Mouse (Mus musculus) limb, embryonic 14.5 days (tissue): ENCODE results near the gene Tusc2. TPM values are rescaled to one million over a fixed set of nuclear protein-coding genes. Genes with fewer than 3 reads are reported as not detected.
A peak's percentile ranks its signal among the peaks of the same experiment; 100 is the strongest.

Source experiments
- ATAC-seq: fragments of 200-750 bp; cut with Nextera tagmentation; 2 replicates; pipeline ENCODE4 v1.8.0; 2017; ENCODE audit warnings: low read depth, moderate number of reproducible peaks, moderate TSS enrichment; ENCODE audit not compliant: low FRiP score
- DNase-seq: peaks from one replicate; pipeline ENCODE4 v3.0.0-alpha.2; 2015; ENCODE audit warnings: low spot score
- H3K27ac ChIP-seq: fragments of 300-500 bp; sonication (generic); replicated peaks from 2 replicates; pipeline ENCODE4 v1.5.1; 2014; ENCODE audit warnings: low read depth, mild to moderate bottlenecking, low read length, moderate library complexity, mixed read lengths
- H3K27me3 ChIP-seq: fragments of 300-500 bp; sonication (generic); 2 replicates; pipeline ENCODE4 v1.6.1; 2014; ENCODE audit warnings: low read length, mixed read lengths; ENCODE audit not compliant: control insufficient read depth, insufficient read depth
- H3K36me3 ChIP-seq: fragments of 300-500 bp; sonication (generic); 2 replicates; pipeline ENCODE4 v1.6.1; 2014; ENCODE audit warnings: mild to moderate bottlenecking, low read length, moderate library complexity, mixed read lengths; ENCODE audit not compliant: control insufficient read depth, insufficient read depth
- H3K4me1 ChIP-seq: fragments of 300-500 bp; sonication (generic); 2 replicates; pipeline ENCODE4 v1.6.1; 2014; ENCODE audit warnings: antibody characterized with exemption, low read length, mixed read lengths; ENCODE audit not compliant: control insufficient read depth, insufficient read depth
- H3K4me2 ChIP-seq: fragments of 300-500 bp; sonication (generic); replicated peaks from 2 replicates; pipeline ENCODE4 v1.6.1; 2014; ENCODE audit warnings: low read depth, mild to moderate bottlenecking, low read length, moderate library complexity; ENCODE audit not compliant: severe bottlenecking
- H3K4me3 ChIP-seq: fragments of 300-500 bp; sonication (generic); replicated peaks from 2 replicates; pipeline ENCODE4 v1.5.1; 2014; ENCODE audit warnings: low read length
- H3K9ac ChIP-seq: fragments of 300-500 bp; sonication (generic); 2 replicates; pipeline ENCODE4 v1.6.1; 2014; ENCODE audit warnings: mild to moderate bottlenecking, low read depth, low read length, moderate library complexity; ENCODE audit not compliant: severe bottlenecking
- H3K9me3 ChIP-seq: fragments of 300-500 bp; sonication (generic); 2 replicates; pipeline ENCODE4 v1.6.1; 2016; ENCODE audit warnings: low read length; ENCODE audit not compliant: control insufficient read depth
- POLR2A ChIP-seq: fragments of 200-500 bp; IDR thresholded peaks from 2 replicates; pipeline ENCODE4 v1.8.0; 2012; ENCODE audit warnings: inconsistent platforms, mild to moderate bottlenecking, moderate library complexity, borderline replicate concordance; ENCODE audit not compliant: insufficient read depth, insufficient read length; ENCODE audit errors: extremely low read depth
- WGBS: fragments of 180-500 bp; shearing (Covaris S2); extraction: QIAGEN DNeasy Blood & Tissue Kit; methylation state at CpG from one replicate; pipeline ENCODE4 v1.1.7; 2014; 5-methylcytosine and 5-hydroxymethylcytosine counted together
- polyA plus RNA-seq, 2 experiments: library from polyadenylated mRNA; depleted of rRNA in 1 of 2; stranded (reverse) in 1 of 2; unstranded in 1 of 2; fragments of >200 nt; fragmentation: Nextera tagmentation in 1 of 2; extraction: Ambion mirVana in 1 of 2; gene quantifications; 2 replicates each; pipeline versions ENCODE4 v1.2.1 to v1.2.3; 2012 to 2014

Gene Tusc2
- polyA plus RNA-seq, 2 experiments: 35.8 to 43.0 TPM

GRCm38 (mm10) chr9:107542721-107543120, 20.3 kb upstream of the Tusc2 start:
- no peak for DNase-seq
- peaks cover 40% of the 10 kb centered on the region for H3K36me3 ChIP-seq
- no peak overlapping the region for H3K27ac ChIP-seq
- H3K9ac ChIP-seq: peak overlapping the region; percentile 52
- H3K4me3 ChIP-seq: peak overlapping the region; percentile 72
- no peaks in the 10 kb centered on the region for H3K9me3 ChIP-seq
- H3K27me3 ChIP-seq: no peaks in the 10 kb centered on the region
- peak overlapping the region; percentile 93 for H3K4me2 ChIP-seq
- 41% methylated on average over 8 of the region's 8 CpGs for WGBS
- H3K4me1 ChIP-seq: peaks cover 28% of the 10 kb centered on the region
- TF ChIP-seq POLR2A: no peak
- no peak for ATAC-seq

- H3K4me3 ChIP-seq: no peak overlapping the region
- WGBS: 88% methylated on average over 11 of the region's 11 CpGs
- no peak overlapping the region for H3K27ac ChIP-seq
- H3K27me3 ChIP-seq: no peaks in the 10 kb centered on the region
- ATAC-seq (no peak), DNase-seq (no peak)
- H3K4me2 ChIP-seq: peak overlapping the region; percentile 93; the same call in 1 of the 2 replicates
- H3K9me3 ChIP-seq: no peaks in the 10 kb centered on the region
- H3K9ac ChIP-seq: no peak overlapping the region
- TF ChIP-seq POLR2A: no peak
- peaks cover 34% of the 10 kb centered on the region for H3K36me3 ChIP-seq
- H3K4me1 ChIP-seq: peaks cover 28% of the 10 kb centered on the region
These were observed 19.8 kb upstream of the Tusc2 start for GRCm38 (mm10) chr9:107543299-107543698.

GRCm38 (mm10) chr9:107544196-107544700, 18.8 kb upstream of the Tusc2 start:
- H3K9ac ChIP-seq: no peak overlapping the region
- no peak for ATAC-seq
- peaks cover 28% of the 10 kb centered on the region for H3K4me1 ChIP-seq
- no peak for DNase-seq
- no peaks in the 10 kb centered on the region for H3K9me3 ChIP-seq
- no peak overlapping the region for H3K4me2 ChIP-seq
- no peak overlapping the region for H3K4me3 ChIP-seq
- 93% methylated on average over 17 of the region's 17 CpGs for WGBS
- no peak overlapping the region for H3K27ac ChIP-seq
- no peaks in the 10 kb centered on the region for H3K27me3 ChIP-seq
- TF ChIP-seq POLR2A: no peak
- peaks cover 25% of the 10 kb centered on the region for H3K36me3 ChIP-seq

GRCm38 (mm10) chr9:107544729-107545128, 18.3 kb upstream of the Tusc2 start:
- TF ChIP-seq POLR2A: no peak
- no peak overlapping the region for H3K27ac ChIP-seq

GRCm38 (mm10) chr9:107545199-107545598, 17.9 kb upstream of the Tusc2 start:
- Histone ChIP-seq H3K4me1 (peaks cover 28% of the 10 kb centered on the region), H3K4me3 (no peak overlapping the region), H3K27ac (no peak overlapping the region), H3K9ac (no peak overlapping the region; the same call in 1 of the 2 replicates), H3K4me2 (no peak overlapping the region), H3K9me3 (no peaks in the 10 kb centered on the region), H3K36me3 (peaks cover 16% of the 10 kb centered on the region), H3K27me3 (no peaks in the 10 kb centered on the region)
- no peak for DNase-seq
- no peak for ATAC-seq
- 80% methylated on average over 10 of the region's 10 CpGs for WGBS
- no peak for TF ChIP-seq POLR2A

More at GRCm38 (mm10) chr9:107544729-107545128, 18.3 kb upstream of the Tusc2 start:
- no peak overlapping the region for H3K4me2 ChIP-seq
- 92% methylated on average over 12 of the region's 12 CpGs for WGBS
- H3K9ac ChIP-seq: no peak overlapping the region
- no peak overlapping the region for H3K4me3 ChIP-seq
- no peaks in the 10 kb centered on the region for H3K9me3 ChIP-seq
- H3K4me1 ChIP-seq: peaks cover 28% of the 10 kb centered on the region
- peaks cover 20% of the 10 kb centered on the region for H3K36me3 ChIP-seq
- H3K27me3 ChIP-seq: no peaks in the 10 kb centered on the region
- DNase-seq (no peak), ATAC-seq (no peak)

GRCm38 (mm10) chr9:107545602-107546001, 17.5 kb upstream of the Tusc2 start:
- Histone ChIP-seq H3K27ac (no peak overlapping the region), H3K4me1 (peaks cover 29% of the 10 kb centered on the region), H3K36me3 (peaks cover 16% of the 10 kb centered on the region), H3K4me3 (no peak overlapping the region), H3K4me2 (no peak overlapping the region), H3K9me3 (no peaks in the 10 kb centered on the region), H3K27me3 (no peaks in the 10 kb centered on the region), H3K9ac (no peak overlapping the region; the same call in 1 of the 2 replicates)
- no peak for ATAC-seq
- peak; percentile 65 for DNase-seq
- WGBS: 19% methylated on average over 3 of the region's 3 CpGs
- TF ChIP-seq POLR2A: no peak
